Mouse (Mus musculus) midbrain, postnatal 0 days (tissue): ENCODE data around the gene Wnt3. TPM values are rescaled to one million over a fixed set of nuclear protein-coding genes. Genes with fewer than 3 reads are reported as not detected.

ENCODE experiments used
- ATAC-seq: fragments of 200-750 bp; cut with Nextera tagmentation; 2 replicates; pipeline ENCODE4 v1.8.0; 2017; ENCODE audit warnings: moderate number of reproducible peaks, mild to moderate bottlenecking, moderate TSS enrichment, moderate library complexity; ENCODE audit not compliant: low FRiP score
- DNase-seq: peaks from one replicate; pipeline ENCODE4 v3.0.0-alpha.2; 2015; ENCODE audit warnings: low spot score
- H3K27ac ChIP-seq: fragments of 300-500 bp; sonication (generic); 2 replicates; pipeline ENCODE4 v1.5.1; 2014; ENCODE audit warnings: low read depth, mild to moderate bottlenecking, low read length, mixed read lengths
- H3K27me3 ChIP-seq: fragments of 300-500 bp; sonication (generic); 2 replicates; pipeline ENCODE4 v1.6.1; 2014; ENCODE audit warnings: low read length, control low read depth, mixed read lengths; ENCODE audit not compliant: insufficient read depth
- H3K36me3 ChIP-seq: fragments of 300-500 bp; sonication (generic); 2 replicates; pipeline ENCODE4 v1.6.1; 2014; ENCODE audit warnings: low read length, control low read depth, mixed read lengths; ENCODE audit not compliant: insufficient read depth
- H3K4me1 ChIP-seq: fragments of 300-500 bp; sonication (generic); 2 replicates; pipeline ENCODE4 v1.6.1; 2014; ENCODE audit warnings: mild to moderate bottlenecking, control low read depth, antibody characterized with exemption, low read length, mixed read lengths; ENCODE audit not compliant: insufficient read depth
- H3K4me2 ChIP-seq: fragments of 300-500 bp; sonication (generic); 2 replicates; pipeline ENCODE4 v1.6.1; 2014; ENCODE audit warnings: low read depth, mild to moderate bottlenecking, low read length, mixed read lengths; ENCODE audit not compliant: poor library complexity, severe bottlenecking
- H3K4me3 ChIP-seq: fragments of 300-500 bp; sonication (generic); 2 replicates; pipeline ENCODE4 v1.5.1; 2014; ENCODE audit warnings: low read depth, mild to moderate bottlenecking, low read length, moderate library complexity
- H3K9ac ChIP-seq: fragments of 300-500 bp; sonication (generic); replicated peaks from 2 replicates; pipeline ENCODE4 v1.6.1; 2014; ENCODE audit warnings: mild to moderate bottlenecking, low read length, moderate library complexity, mixed read lengths; ENCODE audit not compliant: poor library complexity, severe bottlenecking
- H3K9me3 ChIP-seq: fragments of 300-500 bp; sonication (generic); 2 replicates; pipeline ENCODE4 v1.6.1; 2016; ENCODE audit warnings: low read length, control low read depth
- CTCF ChIP-seq: IDR thresholded peaks from 2 replicates; pipeline ENCODE4 v1.5.1; 2016; ENCODE audit warnings: antibody characterized with exemption, mild to moderate bottlenecking
- WGBS: fragments of 180-500 bp; shearing (Covaris S2); extraction: QIAGEN DNeasy Blood & Tissue Kit; methylation state at CpG from one replicate; pipeline ENCODE4 v1.1.7; 2014; 5-methylcytosine and 5-hydroxymethylcytosine counted together
- polyA plus RNA-seq: library from polyadenylated mRNA; unstranded; fragments of >200 nt; fragmentation: Nextera tagmentation; extraction: Ambion mirVana; gene quantifications from 2 replicates; pipeline ENCODE4 v1.2.1, GENCODE M21; 2015
- total RNA-seq: library from RNA; depleted of rRNA; stranded (reverse); fragments of >200 nt; gene quantifications from 2 replicates; pipeline ENCODE4 v1.2.3, GENCODE M21; 2014

The Wnt3 gene
- total and polyA plus RNA-seq, 2 experiments from 2014 or later, result 11.7 to 12.5 TPM

- Histone ChIP-seq H3K36me3 (no peaks in the 10 kb centered on the region), H3K27ac (no peak overlapping the region), H3K27me3 (no peaks in the 10 kb centered on the region), H3K9me3 (no peaks in the 10 kb centered on the region), H3K9ac (no peak overlapping the region), H3K4me1 (0 out of 2 replicates have a peak, but pooled peaks cover 2% of the 10 kb centered on the region), H3K4me2 (no peak overlapping the region), H3K4me3 (no peak overlapping the region)
- DNase-seq (no peak), ATAC-seq (no peak)
- no peak for TF ChIP-seq CTCF
- WGBS, result 68% methylated on average over 4 of the region's 4 CpGs
These were observed 40.9 kb upstream of the Wnt3 start for GRCm38 (mm10) chr11:103733069-103733468.

GRCm38 (mm10) chr11:103733961-103734360 is 40.0 kb upstream of the Wnt3 start:
- WGBS, result 92% methylated on average over 2 of the region's 2 CpGs
- no peak overlapping the region for H3K9ac ChIP-seq
- 0 out of 2 replicates have a peak, but pooled peaks cover 1% of the 10 kb centered on the region for H3K4me1 ChIP-seq
- no peak for TF ChIP-seq CTCF
- H3K4me3 ChIP-seq, result no peak overlapping the region
- no peak overlapping the region for H3K4me2 ChIP-seq
- no peak for ATAC-seq
- no peaks in the 10 kb centered on the region for H3K27me3 ChIP-seq
- H3K9me3 ChIP-seq, result no peaks in the 10 kb centered on the region
- DNase-seq, result no peak
- no peak overlapping the region for H3K27ac ChIP-seq
- H3K36me3 ChIP-seq, result no peaks in the 10 kb centered on the region

DNA sequence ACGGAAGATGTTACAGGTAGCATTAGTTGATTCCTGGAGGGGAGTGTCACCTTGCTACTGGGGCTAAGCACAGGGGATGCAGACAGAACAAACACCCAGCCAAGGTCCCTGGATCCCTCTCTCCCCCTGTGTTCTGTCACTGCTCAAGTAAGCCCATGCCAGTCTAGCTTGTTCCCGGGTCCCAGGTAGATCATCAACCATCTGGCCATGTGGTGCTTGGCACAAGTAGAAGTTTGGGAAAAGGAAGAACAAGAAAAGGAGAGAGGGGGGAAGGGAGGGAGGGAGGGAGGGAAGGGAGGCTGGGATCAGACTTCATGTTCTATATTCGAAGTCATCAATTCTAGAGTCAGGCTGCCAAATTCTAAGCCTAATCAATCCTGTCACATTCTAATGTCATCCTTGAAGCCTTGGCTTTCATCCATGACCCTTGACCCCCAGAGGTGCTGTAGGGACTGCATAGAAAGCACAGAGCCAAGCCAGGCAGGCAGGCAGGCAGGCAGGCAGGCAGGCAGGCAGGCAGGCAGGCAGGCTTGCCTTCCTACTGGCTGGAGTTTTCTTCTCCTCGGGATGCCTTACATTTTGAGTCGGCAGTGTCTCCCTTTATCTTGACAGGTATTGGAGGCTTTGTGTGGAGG is 39.4 kb upstream of the Wnt3 start:
- Histone ChIP-seq H3K4me3 (no peak overlapping the region), H3K27ac (no peak overlapping the region), H3K9me3 (no peaks in the 10 kb centered on the region), H3K36me3 (no peaks in the 10 kb centered on the region), H3K27me3 (no peaks in the 10 kb centered on the region), H3K4me1 (no peaks in the 10 kb centered on the region), H3K9ac (no peak overlapping the region), H3K4me2 (no peak overlapping the region)
- no peak for TF ChIP-seq CTCF
- DNase-seq (no peak), ATAC-seq (no peak)
- WGBS, result 59% methylated on average over 5 of the region's 5 CpGs

DNA sequence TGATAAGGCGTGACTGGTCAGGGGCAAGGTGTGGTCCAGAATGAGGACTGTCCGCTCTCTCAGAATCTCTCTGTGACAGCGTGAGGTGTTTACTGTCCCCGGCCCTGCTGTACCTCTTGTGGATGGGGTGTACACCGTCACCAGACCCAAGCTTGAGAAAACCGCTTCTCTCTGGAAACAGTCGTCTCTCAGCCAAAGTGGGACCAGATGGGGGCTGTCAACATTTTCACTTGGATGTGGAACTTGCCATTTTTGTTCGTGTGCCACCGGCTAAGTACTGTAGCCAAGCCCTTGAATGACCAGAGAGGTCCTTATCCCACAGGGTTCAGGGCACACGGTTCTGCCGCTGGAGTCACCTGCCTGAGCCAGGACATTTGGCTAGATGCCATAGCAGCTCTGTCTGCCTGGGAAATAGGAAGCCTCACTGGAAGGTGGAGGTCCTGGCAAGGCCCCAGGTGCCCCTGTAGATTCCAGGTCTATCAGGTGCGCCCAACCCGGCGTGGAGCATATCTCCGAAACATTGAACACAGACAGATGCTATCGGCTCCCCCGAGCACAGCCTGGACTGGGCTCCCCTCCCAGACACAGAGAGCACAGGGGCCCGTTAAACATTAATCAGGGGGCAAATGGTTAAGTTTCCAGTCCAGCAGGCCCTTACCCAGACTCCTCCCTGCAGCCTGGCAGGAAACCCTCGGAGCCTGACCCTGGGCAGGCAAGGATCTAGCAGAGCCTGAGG is 38.7 kb upstream of the Wnt3 start:
- Histone ChIP-seq H3K9me3 (no peaks in the 10 kb centered on the region), H3K4me1 (no peaks in the 10 kb centered on the region), H3K9ac (no peak overlapping the region), H3K27me3 (no peaks in the 10 kb centered on the region), H3K27ac (no peak overlapping the region), H3K4me2 (no peak overlapping the region), H3K36me3 (no peaks in the 10 kb centered on the region), H3K4me3 (no peak overlapping the region)
- WGBS, result 85% methylated on average over 19 of the region's 19 CpGs
- ATAC-seq, result no peak
- TF ChIP-seq CTCF, result no peak
- DNase-seq, result no peak

- ATAC-seq (peak; percentile 47; the same call in 1 of the 2 replicates), DNase-seq (peak; percentile 28)
- under 1% methylated on average over 55 of the region's 68 CpGs for WGBS
- Histone ChIP-seq H3K36me3 (no peaks in the 10 kb centered on the region), H3K4me1 (peaks cover 13% of the 10 kb centered on the region), H3K9me3 (no peaks in the 10 kb centered on the region), H3K27ac (no peak within 1 kb of the TSS), H3K4me3 (peak within 1 kb of the TSS; percentile 50), H3K4me2 (peak within 1 kb of the TSS; percentile 95), H3K9ac (peak within 1 kb of the TSS; percentile 44), H3K27me3 (peaks cover 42% of the 10 kb centered on the region)
- no peak for TF ChIP-seq CTCF
These were observed 24.5 kb upstream of the Wnt3 start, which contains the start of gene Wnt9b for GRCm38 (mm10) chr11:103749306-103750089. Gene Wnt9b, minus strand, starts transcription at chr11:103749821.
